Mouse (Mus musculus) C2C12 (cell line): ENCODE measurements around the gene Fmo3.

Source experiments
- CTCF ChIP-seq: IDR thresholded peaks from one replicate; pipeline ENCODE4 v1.5.1; 2011; ENCODE audit not compliant: control insufficient read depth, insufficient read depth, insufficient read length
- FOSL1 ChIP-seq: IDR thresholded peaks from one replicate; pipeline ENCODE4 v1.8.0; 2011; ENCODE audit warnings: mild to moderate bottlenecking, low read length; ENCODE audit not compliant: poor library complexity, insufficient read depth, severe bottlenecking
- MAX ChIP-seq: IDR thresholded peaks from one replicate; pipeline ENCODE4 v1.6.1; 2011; ENCODE audit warnings: mild to moderate bottlenecking, control low read depth

- TF ChIP-seq FOSL1: no peak
- TF ChIP-seq CTCF: no peak
- no peak for TF ChIP-seq MAX
Measured at GRCm38 (mm10) chr1:162937970-162938695, 46.2 kb downstream of the Fmo3 start.
